Comparison of ENCODE assay signal across 14 mouse cellular contexts in genomic region chr4:137020065-137020464, GRCm38 (mm10).
"Had no signal": no experiment of that assay in that cellular context is flagged by ENCODE, and none has a peak within 500 bp of the region (broad histone marks: within the 10 kb centered on the region; RNA-seq: fewer than 3 reads in every experiment).

No protein-coding gene starts in this region.

- H3K4me2 ChIP-seq: limb, embryonic 12.5 days; liver, embryonic 13.5 days; lung, embryonic 15.5 days had no signal

- H3K27ac ChIP-seq: layer of hippocampus, adult 2 months; left cerebral cortex, adult 2 months; limb, embryonic 12.5 days; liver, embryonic 13.5 days; lung, embryonic 15.5 days; macrophage had no signal

- H3K9me3 ChIP-seq: limb, embryonic 12.5 days; liver, embryonic 13.5 days; lung, embryonic 15.5 days had no signal

- DNase-seq: kidney, adult 18-20 months; kidney, postnatal 10 days; kidney, postnatal 4 days; liver; liver, embryonic 13.5 days; liver, postnatal 0 days; lung, postnatal 14 days; thymus, adult 18-20 months; thymus, postnatal 14 days had no signal

- H3K27me3 ChIP-seq: limb, embryonic 12.5 days; liver, embryonic 13.5 days; lung, embryonic 15.5 days had no signal

- H3K4me1 ChIP-seq: lung, embryonic 15.5 days had no signal

- H3K4me3 ChIP-seq: layer of hippocampus, adult 2 months; left cerebral cortex, adult 2 months; limb, embryonic 12.5 days; liver, embryonic 13.5 days; lung, embryonic 15.5 days had no signal

- ATAC-seq: liver, postnatal 0 days had no signal

- H3K9ac ChIP-seq: limb, embryonic 12.5 days; liver, embryonic 13.5 days; liver, postnatal 0 days; lung, embryonic 15.5 days had no signal
